ENCODE assay signal across 9 mouse cellular contexts in the genomic region with DNA sequence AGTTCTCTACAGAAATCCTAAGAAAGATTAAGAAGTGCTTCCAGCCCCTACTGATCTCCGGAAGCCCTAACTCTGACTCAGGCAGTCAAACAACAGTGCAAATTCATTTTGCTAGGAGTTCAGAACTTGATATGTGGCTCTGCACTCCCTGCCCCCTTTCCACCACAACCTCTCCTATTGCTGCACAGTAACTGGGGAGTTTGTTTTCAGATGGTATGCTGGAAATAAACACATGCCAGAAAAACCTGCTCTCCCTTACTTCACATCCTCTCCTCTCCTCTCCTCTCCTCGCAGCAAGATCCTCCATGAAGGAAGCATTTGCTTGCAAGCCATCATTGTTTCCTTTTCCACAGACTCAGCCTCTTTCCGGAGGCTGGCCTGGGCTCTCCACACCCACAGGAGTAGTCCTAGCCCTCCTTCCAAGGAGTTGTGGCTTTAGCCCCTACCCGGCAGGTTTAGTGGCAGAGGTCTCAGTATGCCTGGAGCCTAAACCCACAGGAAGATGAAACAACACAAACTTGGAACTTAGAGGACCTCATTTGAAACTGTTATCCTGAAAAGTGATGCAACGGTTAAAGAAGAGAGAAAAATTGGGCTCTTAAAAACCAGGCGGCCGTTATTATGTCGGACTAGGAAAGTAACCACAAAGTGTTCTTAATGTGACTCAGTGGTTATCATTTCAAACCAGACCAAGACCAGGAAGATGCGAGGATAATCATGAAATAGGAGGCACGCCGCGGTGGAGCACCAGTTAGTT. TPM values are rescaled to one million over a fixed set of nuclear protein-coding genes. Genes with fewer than 3 reads are reported as not detected.
A peak's percentile ranks its signal among the peaks of the same experiment; 100 is the strongest.
DNase-seq lines count a peak whose midpoint lies in the region; ATAC-seq and TF ChIP-seq lines count a peak whose summit lies in the region.
"Had no signal": no experiment of that assay in that cellular context is flagged by ENCODE, and none has a peak within 500 bp of the region (broad histone marks: within the 10 kb centered on the region; RNA-seq: fewer than 3 reads in every experiment).

No protein-coding gene starts in this region.

- TF ChIP-seq CTCF in midbrain, postnatal 0 days (IDR thresholded peaks at IDR 0.05) = no peak

- H3K4me3 ChIP-seq in hindbrain, embryonic 12.5 days = no peak overlapping the region
- H3K4me3 ChIP-seq in hindbrain, embryonic 13.5 days = no peak overlapping the region
- H3K4me3 ChIP-seq in embryonic facial prominence, embryonic 11.5 days (ENCODE audit: low read depth, low read length) = no peak overlapping the region
- H3K4me3 ChIP-seq in midbrain, postnatal 0 days (ENCODE audit: low read depth, low read length) = no peak overlapping the region

- peaks cover 9% of the 10 kb centered on the region for H3K4me1 ChIP-seq in hindbrain, embryonic 12.5 days
- peaks cover 9% of the 10 kb centered on the region for H3K4me1 ChIP-seq in hindbrain, embryonic 13.5 days (replicated peaks)
- peaks cover 3% of the 10 kb centered on the region; the same call in 1 of the 2 replicates for H3K4me1 ChIP-seq in embryonic facial prominence, embryonic 11.5 days (ENCODE audit: control insufficient read depth, insufficient read depth, low read length)
- no peaks in the 10 kb centered on the region for H3K4me1 ChIP-seq in midbrain, postnatal 0 days (ENCODE audit: insufficient read depth, low read length)

- H3K9me3 ChIP-seq in hindbrain, embryonic 12.5 days (replicated peaks) = no peaks in the 10 kb centered on the region
- no peaks in the 10 kb centered on the region for H3K9me3 ChIP-seq in hindbrain, embryonic 13.5 days
- no peaks in the 10 kb centered on the region for H3K9me3 ChIP-seq in embryonic facial prominence, embryonic 11.5 days (replicated peaks; ENCODE audit: control insufficient read depth, low read length)
- H3K9me3 ChIP-seq in midbrain, postnatal 0 days (ENCODE audit: low read length) = no peaks in the 10 kb centered on the region

- H3K27ac ChIP-seq in hindbrain, embryonic 12.5 days = peak overlapping the region; percentile 77
- H3K27ac ChIP-seq in hindbrain, embryonic 13.5 days = no peak overlapping the region
- peak overlapping the region; percentile 64 for H3K27ac ChIP-seq in embryonic facial prominence, embryonic 11.5 days (replicated peaks; ENCODE audit: low read depth, low read length)
- no peak overlapping the region for H3K27ac ChIP-seq in midbrain, postnatal 0 days (ENCODE audit: low read depth, low read length)

- no peak for ATAC-seq in hindbrain, embryonic 12.5 days (ENCODE audit: low FRiP score)
- ATAC-seq in hindbrain, embryonic 13.5 days (ENCODE audit: low FRiP score) = no peak
- peak; percentile 72 for ATAC-seq in embryonic facial prominence, embryonic 11.5 days (replicated peaks; ENCODE audit: insufficient number of reproducible peaks, low FRiP score, low TSS enrichment, low read depth)
- peak; percentile 80 for ATAC-seq in megakaryocyte-erythroid progenitor cell, adult 5-6 weeks (replicated peaks; ENCODE audit: low FRiP score, low TSS enrichment, poor library complexity, severe bottlenecking)
- no peak for ATAC-seq in cerebellum, adult (ENCODE audit: insufficient number of reproducible peaks, low FRiP score, low TSS enrichment)
- no peak for ATAC-seq in midbrain, postnatal 0 days (ENCODE audit: low FRiP score)
- ATAC-seq: forebrain, embryonic 16.5 days had no signal

- no peak overlapping the region for H3K4me2 ChIP-seq in hindbrain, embryonic 12.5 days (replicated peaks)
- H3K4me2 ChIP-seq in hindbrain, embryonic 13.5 days = no peak overlapping the region
- H3K4me2 ChIP-seq in embryonic facial prominence, embryonic 11.5 days (ENCODE audit: low read depth, low read length) = no peak overlapping the region
- H3K4me2 ChIP-seq in midbrain, postnatal 0 days (ENCODE audit: low read depth, low read length, poor library complexity, severe bottlenecking) = no peak overlapping the region

- no peak overlapping the region for H3K9ac ChIP-seq in hindbrain, embryonic 12.5 days
- H3K9ac ChIP-seq in hindbrain, embryonic 13.5 days = no peak overlapping the region
- H3K9ac ChIP-seq in embryonic facial prominence, embryonic 11.5 days (replicated peaks; ENCODE audit: low read length) = no peak overlapping the region
- H3K9ac ChIP-seq in midbrain, postnatal 0 days (replicated peaks; ENCODE audit: low read length, poor library complexity, severe bottlenecking) = no peak overlapping the region

- DNase-seq in embryonic facial prominence, embryonic 11.5 days (ENCODE audit: low spot score) = peak; percentile 49
- peak; percentile 29 for DNase-seq in heart, postnatal 4 days
- no peak for DNase-seq in spleen, postnatal 14 days (ENCODE audit: low spot score in 2 of 2)
- DNase-seq in midbrain, postnatal 0 days (ENCODE audit: low spot score) = no peak

- 57% methylated on average over 12 of the region's 12 CpGs for WGBS in hindbrain, embryonic 12.5 days
- 65% methylated on average over 12 of the region's 12 CpGs for WGBS in hindbrain, embryonic 13.5 days
- 28% methylated on average over 12 of the region's 12 CpGs for WGBS in embryonic facial prominence, embryonic 11.5 days
- WGBS in midbrain, postnatal 0 days = 72% methylated on average over 12 of the region's 12 CpGs

- H3K36me3 ChIP-seq in hindbrain, embryonic 12.5 days = no peaks in the 10 kb centered on the region
- H3K36me3 ChIP-seq in hindbrain, embryonic 13.5 days = no peaks in the 10 kb centered on the region
- no peaks in the 10 kb centered on the region for H3K36me3 ChIP-seq in embryonic facial prominence, embryonic 11.5 days (replicated peaks; ENCODE audit: control insufficient read depth, insufficient read depth, low read depth, low read length)
- H3K36me3 ChIP-seq in midbrain, postnatal 0 days (ENCODE audit: insufficient read depth, low read length) = no peaks in the 10 kb centered on the region

- H3K27me3 ChIP-seq in hindbrain, embryonic 12.5 days = no peaks in the 10 kb centered on the region
- H3K27me3 ChIP-seq in hindbrain, embryonic 13.5 days = no peaks in the 10 kb centered on the region
- no peaks in the 10 kb centered on the region for H3K27me3 ChIP-seq in embryonic facial prominence, embryonic 11.5 days (ENCODE audit: control insufficient read depth, insufficient read depth, low read length)
- no peaks in the 10 kb centered on the region for H3K27me3 ChIP-seq in midbrain, postnatal 0 days (ENCODE audit: insufficient read depth, low read length)

RNA-seq across cellular contexts. Expression of a gene that starts 47.7 kb away (rescaled TPM):
- 384 and 480 TPM in 2 replicates for polyA plus RNA-seq in hindbrain, embryonic 12.5 days (2016; fragmentation: Nextera tagmentation; extraction: Ambion mirVana)
- polyA plus RNA-seq in hindbrain, embryonic 13.5 days (2015; fragmentation: Nextera tagmentation; extraction: Ambion mirVana) = 142 and 188 TPM in 2 replicates
- 225 and 245 TPM in 2 replicates for polyA plus RNA-seq in embryonic facial prominence, embryonic 11.5 days (2014; fragmentation: Nextera tagmentation; extraction: Ambion mirVana)
- total RNA-seq in heart, postnatal 4 days (2021) = 100 to 1,000 TPM; 597 to 657 TPM
- 0.26 and 0.37 TPM in 2 replicates for total RNA-seq in megakaryocyte-erythroid progenitor cell, adult 5-6 weeks (2014; fragmentation: Nextera tagmentation)
- total RNA-seq in megakaryocyte-erythroid progenitor cell, adult 5-6 weeks (2017) = 0.80 and 0.91 TPM in 2 replicates
- 93.7 and 128 TPM in 2 replicates for total RNA-seq in midbrain, postnatal 0 days (2014; rRNA removed)
- polyA plus RNA-seq in midbrain, postnatal 0 days (2015; fragmentation: Nextera tagmentation; extraction: Ambion mirVana) = 63.5 and 67.5 TPM in 2 replicates

Comparison
In these comparisons a context has a peak if more than half of its experiments do, and no peak if none do; other contexts are left out.
1. H3K27ac ChIP-seq: peak in hindbrain, embryonic 12.5 days (single experiment) and embryonic facial prominence, embryonic 11.5 days (single experiment); none in hindbrain, embryonic 13.5 days (single experiment) and midbrain, postnatal 0 days (single experiment).
2. ATAC-seq: peak in embryonic facial prominence, embryonic 11.5 days (single experiment) and megakaryocyte-erythroid progenitor cell, adult 5-6 weeks (single experiment); none in hindbrain, embryonic 12.5 days (single experiment), hindbrain, embryonic 13.5 days (single experiment), cerebellum, adult (single experiment) and midbrain, postnatal 0 days (single experiment).
3. DNase-seq: peak in embryonic facial prominence, embryonic 11.5 days (single experiment) and heart, postnatal 4 days (single experiment); none in spleen, postnatal 14 days (0 of 2) and midbrain, postnatal 0 days (single experiment).